Mouse (Mus musculus): ENCODE data around the gene Rpp14. TPM values are rescaled to one million over a fixed set of nuclear protein-coding genes. Genes with fewer than 3 reads are reported as not detected.

The Rpp14 gene
- 26.6 TPM for polyA plus RNA-seq (2014; fragmentation: Illumina TruSeq; extraction: RNeasy Lipid Tissue Mini Kit (QIAGEN cat#74804); ENCODE audit: low read depth, low replicate concordance)

GRCm38 (mm10) chr14:8080165-8080679 lies at the start of gene Rpp14:
Rpp14 (plus strand) TSS chr14:8080367.

GRCm38 (mm10) chr14:8097978-8098686 lies 18.0 kb downstream of the Rpp14 start, which contains the start of gene Pxk:
Pxk (plus strand) TSS chr14:8098211.

Other genes starting within 250 kb of the Rpp14 start
- not detected for gene Gm45521, start 123.1 kb upstream of the Rpp14 start, polyA plus RNA-seq (2014; fragmentation: Illumina TruSeq; extraction: RNeasy Lipid Tissue Mini Kit (QIAGEN cat#74804); ENCODE audit: low read depth, low replicate concordance)
- gene Dnase1l3, start 85.8 kb upstream of the Rpp14 start, polyA plus RNA-seq (2014; fragmentation: Illumina TruSeq; extraction: RNeasy Lipid Tissue Mini Kit (QIAGEN cat#74804); ENCODE audit: low read depth, low replicate concordance), result 18.6 TPM
- gene Abhd6, start 77.5 kb upstream of the Rpp14 start, polyA plus RNA-seq (2014; fragmentation: Illumina TruSeq; extraction: RNeasy Lipid Tissue Mini Kit (QIAGEN cat#74804); ENCODE audit: low read depth, low replicate concordance), result 26.7 TPM
- 16.3 TPM for gene Pxk, start 17.8 kb downstream of the Rpp14 start, polyA plus RNA-seq (2014; fragmentation: Illumina TruSeq; extraction: RNeasy Lipid Tissue Mini Kit (QIAGEN cat#74804); ENCODE audit: low read depth, low replicate concordance)
- gene Pdhb, start 92.7 kb downstream of the Rpp14 start, polyA plus RNA-seq (2014; fragmentation: Illumina TruSeq; extraction: RNeasy Lipid Tissue Mini Kit (QIAGEN cat#74804); ENCODE audit: low read depth, low replicate concordance), result 175 TPM
- gene Kctd6, start 133.8 kb downstream of the Rpp14 start, polyA plus RNA-seq (2014; fragmentation: Illumina TruSeq; extraction: RNeasy Lipid Tissue Mini Kit (QIAGEN cat#74804); ENCODE audit: low read depth, low replicate concordance), result 12.9 TPM
- gene Acox2, start 179.0 kb downstream of the Rpp14 start, polyA plus RNA-seq (2014; fragmentation: Illumina TruSeq; extraction: RNeasy Lipid Tissue Mini Kit (QIAGEN cat#74804); ENCODE audit: low read depth, low replicate concordance), result 78.0 TPM
- not detected for gene Fam107a, start 237.7 kb downstream of the Rpp14 start, polyA plus RNA-seq (2014; fragmentation: Illumina TruSeq; extraction: RNeasy Lipid Tissue Mini Kit (QIAGEN cat#74804); ENCODE audit: low read depth, low replicate concordance)

Measured in liver, adult 10 weeks (tissue).